Mouse (Mus musculus): ENCODE results near the gene Apon.

GRCm38 (mm10) chr10:128231697-128232419 lies 22.0 kb upstream of the Apon start, which contains the start of gene Timeless:
- TF ChIP-seq POLR2A (IDR thresholded peaks at IDR 0.05; ENCODE audit: extremely low read depth, insufficient read depth, low read length) (peak; percentile 68), CTCF (IDR thresholded peaks at IDR 0.05; ENCODE audit: low read depth, low read length) (no peak)
